Mouse (Mus musculus) ES-Bruce4 (cell line): ENCODE results near the gene Nup155.

Experiments
- CTCF ChIP-seq: IDR thresholded peaks from one replicate; pipeline ENCODE4 v1.8.1; 2011; ENCODE audit warnings: low read depth, low read length
- EP300 ChIP-seq: IDR thresholded peaks from 2 replicates; pipeline ENCODE4 v1.6.1; 2011; ENCODE audit warnings: low read depth, low read length; ENCODE audit not compliant: insufficient read depth
- POLR2A ChIP-seq: IDR thresholded peaks from one replicate; pipeline ENCODE4 v1.8.1; 2011; ENCODE audit warnings: low read length; ENCODE audit not compliant: insufficient read depth

- TF ChIP-seq POLR2A (no peak), EP300 (no peak), CTCF (no peak)
Measured at GRCm38 (mm10) chr15:8065221-8065620, 43.9 kb upstream of the Nup155 start.
